Comparison of ENCODE assay signal across 9 mouse cellular contexts in genomic region chr10:68212061-68212915, GRCm38 (mm10).
A peak's percentile ranks its signal among the peaks of the same experiment; 100 is the strongest.
DNase-seq lines count a peak whose midpoint lies in the region; ATAC-seq and TF ChIP-seq lines count a peak whose summit lies in the region.
"Had no signal": no experiment of that assay in that cellular context is flagged by ENCODE, and none has a peak within 500 bp of the region (broad histone marks: within the 10 kb centered on the region; RNA-seq: fewer than 3 reads in every experiment).

No protein-coding gene starts in this region.

- TF ChIP-seq CTCF in gastrocnemius, adult 2 months (IDR thresholded peaks at IDR 0.05), result no peak
- no peak for TF ChIP-seq CTCF in thymus, adult 2 months (IDR thresholded peaks at IDR 0.05; ENCODE audit: borderline replicate concordance, control insufficient read depth, extremely low read depth, insufficient read depth, low read length, poor library complexity)

- intact Hi-C loops in gastrocnemius, adult 2 months (cut with DNase I), result no loop called here

- WGBS in heart, embryonic 15.5 days, result 41% methylated on average over 10 of the region's 10 CpGs
- 13% methylated on average over 10 of the region's 10 CpGs for WGBS in limb, embryonic 13.5 days
- WGBS in thymus, adult 2 months, result 89% methylated on average over 10 of the region's 10 CpGs

- H3K4me3 ChIP-seq in gastrocnemius, adult 2 months, result no peak overlapping the region
- no peak overlapping the region for H3K4me3 ChIP-seq in heart, embryonic 15.5 days
- no peak overlapping the region for H3K4me3 ChIP-seq in limb, embryonic 13.5 days
- H3K4me3 ChIP-seq in thymus, adult 2 months (ENCODE audit: control insufficient read depth, insufficient read depth, low read length), result no peak overlapping the region

- no peak overlapping the region; the same call in 1 of the 2 replicates for H3K27ac ChIP-seq in gastrocnemius, adult 2 months
- peak overlapping the region; percentile 42 for H3K27ac ChIP-seq in heart, embryonic 15.5 days
- no peak overlapping the region for H3K27ac ChIP-seq in limb, embryonic 13.5 days
- H3K27ac ChIP-seq in thymus, adult 2 months (ENCODE audit: control insufficient read depth, insufficient read depth, low read length), result no peak overlapping the region

- no peak for TF ChIP-seq POLR2A in thymus, adult 2 months (IDR thresholded peaks at IDR 0.05; ENCODE audit: control insufficient read depth, extremely low read depth, insufficient read depth, low read length, poor library complexity)

- peaks cover 14% of the 10 kb centered on the region for H3K36me3 ChIP-seq in heart, embryonic 15.5 days
- peaks cover 18% of the 10 kb centered on the region for H3K36me3 ChIP-seq in limb, embryonic 13.5 days
- no peaks in the 10 kb centered on the region for H3K36me3 ChIP-seq in thymus, adult 2 months (ENCODE audit: control insufficient read depth, insufficient read depth, low read length)

- H3K4me2 ChIP-seq in heart, embryonic 15.5 days, result no peak overlapping the region
- H3K4me2 ChIP-seq in limb, embryonic 13.5 days (replicated peaks), result peak overlapping the region; percentile 14; the same call in 1 of the 2 replicates

- H3K27me3 ChIP-seq in heart, embryonic 15.5 days, result no peaks in the 10 kb centered on the region
- no peaks in the 10 kb centered on the region for H3K27me3 ChIP-seq in limb, embryonic 13.5 days
- H3K27me3 ChIP-seq in thymus, adult 2 months (ENCODE audit: control insufficient read depth, insufficient read depth, low read length), result no peaks in the 10 kb centered on the region
- H3K27me3 ChIP-seq: CH12.LX had no signal

- H3K9ac ChIP-seq in heart, embryonic 15.5 days, result no peak overlapping the region
- no peak overlapping the region for H3K9ac ChIP-seq in limb, embryonic 13.5 days

- DNase-seq in gastrocnemius, adult 2 months, result peak; percentile 32
- DNase-seq in gastrocnemius, postnatal 25 days, result no peak
- peak; percentile 69 for DNase-seq in ES-CJ7 (ENCODE audit: low read depth, low spot score)
- DNase-seq in left cerebral cortex, adult 9 months (ENCODE audit: low spot score in 2 of 2), result no peak
- DNase-seq in thymus, adult 2 months, result no peak
- DNase-seq in layer of hippocampus, postnatal 36 days, result no peak

- peaks cover 4% of the 10 kb centered on the region; the same call in 1 of the 2 replicates for H3K9me3 ChIP-seq in heart, embryonic 15.5 days (replicated peaks)
- peaks cover 7% of the 10 kb centered on the region for H3K9me3 ChIP-seq in limb, embryonic 13.5 days

- peaks cover 23% of the 10 kb centered on the region for H3K4me1 ChIP-seq in heart, embryonic 15.5 days (replicated peaks)
- peaks cover 43% of the 10 kb centered on the region for H3K4me1 ChIP-seq in limb, embryonic 13.5 days
- H3K4me1 ChIP-seq in thymus, adult 2 months (replicated peaks; ENCODE audit: control insufficient read depth, insufficient read depth, low read length), result no peaks in the 10 kb centered on the region

- ATAC-seq in heart, embryonic 15.5 days (replicated peaks; ENCODE audit: insufficient number of reproducible peaks, insufficient read depth, low FRiP score, low read depth), result no peak
- peak; percentile 54; the same call in 1 of the 2 replicates for ATAC-seq in limb, embryonic 13.5 days (ENCODE audit: low FRiP score, low read depth)

Comparison
In these comparisons a context has a peak if more than half of its experiments do, and no peak if none do; other contexts are left out.
1. DNase-seq: peak in gastrocnemius, adult 2 months (single experiment) and ES-CJ7 (single experiment); none in gastrocnemius, postnatal 25 days (single experiment), left cerebral cortex, adult 9 months (0 of 2), thymus, adult 2 months (single experiment) and layer of hippocampus, postnatal 36 days (0 of 2).